Mouse (Mus musculus) kidney, adult 11 months (tissue): ENCODE measurements around the gene Unc119.

Experiments used
- DNase-seq: peaks from one replicate; pipeline ENCODE4 v3.0.0; 2022

Unc119 gene

GRCm38 (mm10) chr11:78343381-78344327 is at the start of gene Unc119:
Gene Unc119, plus strand, starts transcription at chr11:78343482.
- DNase-seq: peak; percentile 64

DNA sequence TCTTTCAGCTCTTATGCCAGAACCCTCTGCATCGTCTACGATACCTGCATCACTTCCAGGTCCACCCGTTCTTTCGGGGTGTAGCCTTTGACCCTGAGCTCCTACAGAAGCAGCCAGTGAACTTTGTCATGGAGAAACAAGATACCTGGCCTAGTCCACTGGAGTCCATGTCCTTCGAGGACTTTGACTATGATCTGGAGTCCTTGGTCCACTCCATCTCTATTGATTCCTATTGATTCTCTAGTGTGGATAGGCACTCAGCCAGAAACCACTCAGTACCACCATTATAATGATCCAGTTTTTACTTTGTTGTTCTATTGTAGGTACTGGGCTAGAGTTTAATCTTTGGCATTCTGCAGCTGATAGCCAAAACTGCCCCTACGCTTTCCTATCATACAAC is 48.7 kb upstream of the Unc119 start:
- no peak for DNase-seq

GRCm38 (mm10) chr11:78300917-78301316 is 42.4 kb upstream of the Unc119 start:
- no peak for DNase-seq

GRCm38 (mm10) chr11:78301357-78302084 is 41.8 kb upstream of the Unc119 start, which contains the start of gene Spag5:
Gene Spag5, plus strand, starts transcription at chr11:78301529.
- peak; percentile 85 for DNase-seq

DNA sequence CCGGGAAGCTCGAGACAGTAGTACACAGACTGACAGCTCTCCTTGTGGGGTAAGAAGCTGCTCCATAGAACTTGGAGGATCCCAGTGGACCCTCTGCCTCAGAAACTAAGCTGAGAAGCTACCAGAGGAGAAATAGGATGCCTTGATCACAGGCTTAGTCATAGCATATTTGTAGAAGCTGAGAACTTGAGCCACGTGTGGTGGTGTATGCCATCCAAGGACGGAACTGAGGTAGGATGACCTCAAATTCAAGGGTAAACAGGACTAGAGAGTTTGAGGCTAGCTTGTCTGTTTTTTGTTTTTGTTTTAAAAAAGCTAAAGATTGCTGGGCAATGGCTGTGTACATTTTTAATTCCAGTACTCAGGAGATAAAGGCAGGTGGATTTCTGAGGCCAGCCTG is 38.0 kb upstream of the Unc119 start:
- no peak for DNase-seq

DNA sequence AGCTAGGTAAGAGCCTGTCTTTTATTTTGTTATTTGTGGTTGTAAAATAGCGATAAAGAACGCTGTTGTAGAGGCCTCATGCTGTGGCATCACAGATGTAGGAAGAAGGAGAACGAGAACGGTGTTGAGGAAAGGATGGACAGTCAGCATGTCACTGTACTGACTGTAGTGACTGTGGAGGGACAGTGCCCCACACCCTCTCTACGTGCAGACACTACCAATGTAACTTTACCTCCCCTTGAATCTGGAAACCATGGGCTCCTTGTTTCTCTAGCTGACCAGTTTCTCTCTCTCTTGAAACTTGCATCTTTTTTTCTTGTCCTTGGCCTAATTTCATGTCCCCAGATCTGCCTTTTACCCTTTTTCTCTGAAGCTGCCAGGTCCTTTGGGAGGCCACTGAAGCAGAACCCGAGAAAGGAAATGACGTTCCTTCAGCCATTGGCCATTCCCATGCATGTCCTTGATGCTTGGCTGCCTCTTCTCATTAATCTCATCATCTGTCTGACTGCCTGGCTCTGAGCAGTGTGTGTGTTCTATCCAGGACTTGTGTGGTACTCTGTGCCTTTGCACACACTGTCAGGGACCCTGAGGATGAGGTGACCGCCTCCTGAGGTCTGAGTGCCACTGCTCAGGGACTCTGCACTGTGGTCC is 32.3 kb upstream of the Unc119 start:
- no peak for DNase-seq

- DNase-seq: peak; percentile 45
These were observed 29.6 kb upstream of the Unc119 start for GRCm38 (mm10) chr11:78313662-78314061.

DNA sequence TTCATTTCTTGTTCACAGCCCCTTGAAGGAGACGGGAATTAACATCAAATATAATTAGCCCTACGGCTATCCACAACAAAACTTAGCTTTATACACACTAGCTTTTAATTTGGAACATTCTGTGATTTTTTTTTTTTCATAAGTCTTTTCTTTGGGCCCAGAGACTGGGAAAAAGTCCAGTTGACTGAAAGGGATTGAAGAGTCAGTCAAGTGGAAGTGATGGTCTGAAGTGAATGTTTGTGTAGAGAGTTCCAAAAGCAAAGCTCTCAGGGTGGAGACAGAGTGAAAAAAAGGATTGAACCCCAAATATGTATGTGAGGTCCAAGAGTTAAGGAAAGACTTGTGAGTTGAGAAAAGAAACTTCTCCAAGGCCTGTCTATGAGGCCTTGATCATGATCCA is 24.9 kb upstream of the Unc119 start:
- DNase-seq: no peak

DNA sequence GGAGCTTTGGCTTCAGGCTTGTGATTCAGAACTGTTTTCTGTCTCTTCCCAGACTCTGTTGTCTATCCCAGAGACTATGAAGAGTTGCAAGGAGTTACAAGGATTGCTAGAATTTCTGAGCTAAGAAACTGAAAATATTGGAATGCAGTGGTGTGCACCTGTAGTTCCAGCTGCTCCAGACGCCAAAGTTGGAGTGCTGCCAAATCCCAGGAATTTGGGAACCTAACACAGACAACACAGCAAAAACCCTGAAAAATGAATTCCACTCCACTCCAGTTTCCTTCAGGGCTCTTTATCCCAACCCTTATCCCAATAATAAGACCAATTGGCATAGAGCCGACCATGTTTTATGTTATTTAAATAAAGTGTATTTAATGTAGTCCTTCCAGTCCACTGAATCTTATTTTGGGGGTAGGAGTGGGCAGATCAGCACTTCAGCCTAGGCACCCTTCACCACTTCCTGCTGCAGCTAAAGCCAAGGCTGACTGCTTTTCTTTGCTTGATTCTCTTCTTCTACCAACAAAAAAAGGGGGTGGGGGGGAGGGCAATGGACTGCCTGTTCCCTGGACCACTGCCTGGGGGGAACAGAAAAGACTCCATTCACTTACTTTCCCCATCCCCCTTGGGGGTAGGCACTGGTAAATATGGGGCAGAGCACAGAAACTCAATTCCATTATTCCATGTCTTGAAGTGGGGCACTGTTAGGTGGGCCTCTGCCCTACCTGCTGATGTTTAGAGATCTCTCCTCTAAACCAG is 21.0 kb upstream of the Unc119 start:
- DNase-seq: no peak

DNA sequence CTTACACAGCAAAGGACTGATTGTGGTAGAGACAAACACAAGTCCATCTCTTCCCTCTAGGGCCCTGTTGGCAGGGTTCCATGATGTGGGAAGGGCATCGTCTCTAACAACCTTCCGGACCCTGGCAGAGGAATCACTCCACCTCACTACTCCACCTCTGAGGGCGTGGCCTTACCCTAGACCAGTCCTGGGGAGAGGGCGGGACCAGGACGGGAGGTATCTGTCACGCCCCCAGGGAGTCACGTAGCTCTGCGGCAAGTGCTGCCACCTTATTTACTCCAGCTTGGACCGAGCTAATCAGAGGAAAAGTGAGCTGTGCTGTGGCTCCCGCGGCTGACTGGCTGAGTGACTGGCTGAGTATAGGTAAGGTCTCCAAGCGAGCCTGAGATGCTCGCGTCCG is 20.4 kb upstream of the Unc119 start, which contains the start of gene Aldoc:
Aldoc (plus strand) TSS at position 109 of the 400 bp plus-strand sequence.
- peak; percentile 96 for DNase-seq

GRCm38 (mm10) chr11:78324000-78324785 is 19.1 kb upstream of the Unc119 start:
- DNase-seq: no peak

- no peak for DNase-seq
These were observed 18.3 kb upstream of the Unc119 start for GRCm38 (mm10) chr11:78324965-78325364.

DNA sequence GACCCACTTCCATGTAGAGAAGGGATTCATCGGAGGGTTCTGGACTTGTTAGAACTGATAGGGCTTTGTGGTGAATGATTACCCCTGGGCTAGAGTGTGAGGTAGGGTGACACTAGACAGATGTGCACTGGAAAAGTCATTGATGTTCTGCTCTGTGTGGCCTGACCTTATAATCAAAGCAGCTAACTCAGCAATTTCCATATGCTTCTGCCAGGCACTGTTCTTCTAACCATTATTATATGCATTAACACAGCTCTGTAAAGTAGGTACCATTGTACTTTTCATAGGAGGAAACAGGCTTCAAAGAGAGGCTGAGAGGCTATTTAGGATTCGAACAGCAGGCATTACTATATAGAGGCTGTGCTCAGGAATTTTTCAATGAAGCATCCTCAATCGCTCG is 16.1 kb upstream of the Unc119 start:
- no peak for DNase-seq

DNA sequence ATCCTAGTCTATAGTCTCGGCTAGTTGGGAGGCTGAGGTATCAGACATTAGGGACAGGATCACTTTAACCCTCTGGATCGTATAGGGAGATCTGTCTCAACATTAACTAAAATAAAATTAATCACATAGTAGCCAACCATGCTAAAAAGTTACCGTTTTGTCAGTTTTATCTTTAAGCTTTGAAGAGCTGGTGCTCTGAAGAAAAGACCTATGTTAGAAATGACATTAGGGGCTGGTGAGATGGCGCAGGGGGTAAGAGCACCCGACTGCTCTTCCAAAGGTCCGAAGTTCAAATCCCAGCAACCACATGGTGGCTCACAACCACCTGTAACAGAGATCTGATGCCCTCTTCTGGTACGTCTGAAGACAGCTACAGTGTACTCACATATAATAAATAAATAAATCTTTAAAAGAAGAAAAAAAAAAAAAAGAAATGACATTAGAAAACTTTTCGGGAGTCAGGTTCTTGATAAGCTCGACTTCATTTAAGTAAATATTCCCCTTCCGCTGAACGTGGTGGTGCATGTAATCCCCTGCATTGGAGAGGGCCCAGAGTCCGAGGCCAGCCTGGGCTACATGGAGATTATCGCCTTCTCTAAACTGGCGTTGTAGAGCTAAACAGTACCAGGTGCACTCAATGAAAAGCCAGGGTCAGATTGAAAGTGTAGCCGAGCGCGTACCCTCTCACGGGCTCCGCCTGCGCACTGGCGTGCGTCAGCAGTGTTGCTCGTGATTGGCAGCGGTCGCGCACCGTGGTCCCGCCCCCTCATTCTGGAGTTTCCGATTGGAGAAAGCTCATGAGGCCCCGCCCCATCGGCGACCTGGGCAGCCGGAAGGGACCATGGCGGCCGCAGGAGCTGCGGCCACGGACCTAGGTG is 15.4 kb upstream of the Unc119 start, which contains the start of gene Pigs:
Pigs (plus strand) TSS at position 782 of the 878 bp plus-strand sequence.
- DNase-seq: peak; percentile 97

GRCm38 (mm10) chr11:78328512-78329056 is 14.7 kb upstream of the Unc119 start:
- no peak for DNase-seq

DNA sequence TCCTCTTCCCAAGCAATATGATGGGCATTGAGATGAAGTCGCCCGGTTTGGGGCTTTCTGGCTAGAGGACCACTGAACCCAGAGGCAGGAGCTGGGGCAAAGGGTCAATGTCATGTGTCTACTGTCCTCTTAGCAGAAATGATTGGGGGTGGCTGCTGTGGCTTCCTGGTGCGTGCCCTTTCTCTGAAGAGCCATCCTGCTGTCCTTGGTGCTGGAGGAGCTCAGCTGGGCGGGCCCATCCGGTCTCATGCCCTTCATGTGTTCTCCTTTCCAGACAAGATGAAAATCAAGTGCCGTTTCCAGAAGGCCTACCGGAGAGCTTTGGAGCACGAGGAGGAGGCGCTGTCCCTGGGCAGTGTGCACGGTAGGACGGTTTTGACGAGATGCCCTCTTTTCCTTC is 10.6 kb upstream of the Unc119 start:
- no peak for DNase-seq

DNA sequence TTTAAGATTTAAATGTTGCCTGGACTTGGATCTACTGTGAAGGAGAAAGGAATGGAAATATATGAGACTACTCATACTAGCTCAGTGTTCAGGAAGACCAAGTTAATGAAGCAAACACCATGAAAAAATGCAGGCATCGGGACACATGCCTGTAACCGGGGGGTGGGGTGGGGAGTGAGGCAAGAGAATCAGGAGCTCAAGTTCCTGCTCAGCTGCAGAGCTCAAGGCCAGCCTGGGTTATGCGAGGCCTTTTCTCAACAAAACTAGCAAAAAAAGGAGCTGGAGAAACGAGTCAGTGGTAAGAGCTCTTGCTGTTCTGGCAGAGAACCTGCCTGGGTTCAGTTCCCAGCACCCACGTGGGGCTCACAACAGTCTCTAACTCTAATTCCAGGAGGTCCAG is 9.3 kb upstream of the Unc119 start:
- DNase-seq: no peak

GRCm38 (mm10) chr11:78337040-78337439 is 6.2 kb upstream of the Unc119 start:
- no peak for DNase-seq

DNA sequence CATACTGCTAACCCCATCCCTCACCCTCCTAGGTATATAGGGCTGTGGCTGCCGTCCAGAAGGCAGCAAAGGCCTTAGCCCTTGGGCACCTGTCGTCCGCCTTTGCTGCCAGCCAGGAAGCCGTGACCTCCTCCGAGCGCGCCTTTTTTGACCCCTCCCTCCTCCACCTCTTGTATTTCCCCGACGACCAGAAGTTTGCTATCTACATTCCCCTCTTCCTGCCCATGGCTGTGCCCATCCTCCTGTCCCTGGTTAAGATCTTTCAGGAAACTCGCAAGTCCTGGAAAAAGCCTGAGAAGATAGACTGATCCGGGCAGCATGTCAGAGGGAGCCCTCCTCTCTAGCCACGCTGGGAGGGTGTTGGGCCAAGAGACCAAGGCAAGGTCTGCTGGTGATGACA is 1.6 kb upstream of the Unc119 start:
- no peak for DNase-seq

GRCm38 (mm10) chr11:78344328-78344889 is 1.1 kb downstream of the Unc119 start:
- DNase-seq: no peak
